Mouse (Mus musculus): ENCODE measurements around the gene Krt26. TPM values are rescaled to one million over a fixed set of nuclear protein-coding genes. Genes with fewer than 3 reads are reported as not detected.

Gene Krt26
- polyA plus RNA-seq (2015; fragmentation: Nextera tagmentation; extraction: Ambion mirVana): 0.30 and 0.39 TPM in 2 replicates

DNA sequence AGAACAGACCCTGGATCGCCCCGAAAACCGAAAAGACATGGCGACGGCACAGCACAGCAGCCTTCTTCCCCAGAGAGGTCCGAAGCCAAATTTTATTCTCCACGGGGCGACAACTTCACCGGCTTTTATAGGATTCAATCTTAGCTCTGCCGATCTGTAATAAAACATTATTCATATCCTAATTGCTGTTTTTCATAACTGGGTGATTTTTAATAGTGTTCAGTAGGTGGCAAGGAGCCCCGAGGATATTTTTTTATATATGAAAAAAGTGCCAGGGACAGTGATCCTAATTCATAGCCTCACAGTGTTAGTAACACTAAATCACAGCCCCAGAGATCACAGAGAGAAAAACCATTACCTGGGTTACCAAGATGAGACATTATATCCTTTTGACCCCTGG, at the start of gene Krt26:
Krt26 (minus strand) TSS at position 101 of the 400 bp plus-strand sequence.
- Histone ChIP-seq H3K36me3 (no peaks in the 10 kb centered on the region), H3K27me3 (no peaks in the 10 kb centered on the region), H3K9me3 (no peaks in the 10 kb centered on the region), H3K4me3 (replicated peaks) (no peak within 1 kb of the TSS), H3K9ac (replicated peaks) (no peak within 1 kb of the TSS), H3K4me2 (replicated peaks) (no peak within 1 kb of the TSS), H3K4me1 (replicated peaks) (peaks cover 6% of the 10 kb centered on the region), H3K27ac (no peak within 1 kb of the TSS)
- ATAC-seq: no peak
- whole genome bisulfite sequencing: 97% methylated on average over 11 of the region's 11 CpGs

DNA sequence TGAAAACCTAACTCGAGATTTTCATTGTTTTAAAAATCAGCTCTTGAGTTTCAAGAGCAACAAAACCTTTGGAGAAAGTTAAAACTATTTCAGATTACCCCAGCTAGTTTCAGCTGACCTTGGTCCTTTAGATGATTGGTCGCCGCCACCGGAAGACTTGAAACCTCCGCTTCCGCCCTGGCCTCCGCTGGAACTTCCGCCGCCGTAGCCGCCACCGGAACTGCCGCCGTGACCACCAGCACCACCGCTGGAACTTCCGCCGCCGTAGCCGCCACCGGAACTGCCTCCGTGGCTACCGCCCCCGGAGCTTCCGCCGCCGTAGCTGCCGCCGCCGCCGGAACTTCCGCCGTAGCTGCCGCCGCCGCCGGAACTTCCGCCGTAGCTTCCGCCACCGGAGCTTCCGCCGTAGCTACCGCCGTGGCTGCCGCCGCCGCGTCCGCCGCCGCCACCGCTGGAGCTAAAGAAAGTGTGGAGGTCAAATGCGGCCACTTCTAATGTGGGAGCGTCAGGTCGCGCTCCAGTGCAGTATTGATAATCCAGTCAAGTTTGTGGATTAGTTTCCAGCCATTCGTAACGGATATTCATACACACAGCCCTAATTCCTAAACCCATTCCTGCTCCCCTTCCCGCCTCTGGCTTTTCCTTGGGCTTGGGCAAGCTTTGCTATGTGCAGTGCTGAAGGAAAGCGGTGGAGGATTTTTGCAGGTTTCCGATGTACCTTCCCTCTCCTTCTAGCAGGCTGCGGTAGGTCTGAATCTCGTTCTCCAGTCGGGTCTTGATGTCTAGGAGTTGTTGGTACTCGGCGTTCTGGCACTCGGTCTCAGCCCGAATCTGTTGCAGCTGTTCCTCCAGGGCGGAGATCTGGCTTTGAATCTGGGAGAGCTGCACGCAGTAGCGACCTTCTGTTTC, 48.3 kb upstream of the Krt26 start:
- Histone ChIP-seq H3K4me2 (replicated peaks) (peak overlapping the region; percentile 72), H3K4me1 (replicated peaks) (peaks cover 15% of the 10 kb centered on the region), H3K27me3 (peaks cover 28% of the 10 kb centered on the region), H3K9ac (replicated peaks) (peak overlapping the region; percentile 82), H3K27ac (peak overlapping the region; percentile 96), H3K9me3 (no peaks in the 10 kb centered on the region), H3K4me3 (replicated peaks) (peak overlapping the region; percentile 63), H3K36me3 (no peaks in the 10 kb centered on the region)
- ATAC-seq: peak; percentile 84
- WGBS: 3% methylated on average over 71 of the region's 71 CpGs

DNA sequence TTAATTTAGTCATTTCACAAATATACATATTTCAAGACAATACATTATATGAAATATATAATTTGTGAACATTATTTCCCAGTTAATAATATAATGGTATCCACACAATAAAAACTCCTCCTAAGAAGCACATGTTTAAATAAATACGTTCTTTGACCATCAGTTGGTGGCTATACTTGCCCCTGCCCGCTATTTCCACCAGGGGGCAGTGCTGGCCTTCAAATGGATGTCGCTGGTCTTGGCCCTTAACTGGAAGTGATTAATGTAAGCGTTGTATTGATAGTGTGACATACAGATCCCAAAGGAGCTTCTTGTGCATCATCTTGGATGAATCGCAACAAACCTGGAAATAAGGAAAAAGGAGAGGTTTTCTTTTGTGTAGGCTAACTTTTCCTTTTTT, 41.8 kb upstream of the Krt26 start:
- Histone ChIP-seq H3K4me3 (replicated peaks) (no peak overlapping the region), H3K27ac (no peak overlapping the region), H3K9me3 (no peaks in the 10 kb centered on the region), H3K4me1 (replicated peaks) (no peaks in the 10 kb centered on the region), H3K36me3 (no peaks in the 10 kb centered on the region), H3K27me3 (peaks cover 31% of the 10 kb centered on the region), H3K9ac (replicated peaks) (no peak overlapping the region), H3K4me2 (replicated peaks) (no peak overlapping the region)
- WGBS: 20% methylated on average over 5 of the region's 5 CpGs
- ATAC-seq: no peak

DNA sequence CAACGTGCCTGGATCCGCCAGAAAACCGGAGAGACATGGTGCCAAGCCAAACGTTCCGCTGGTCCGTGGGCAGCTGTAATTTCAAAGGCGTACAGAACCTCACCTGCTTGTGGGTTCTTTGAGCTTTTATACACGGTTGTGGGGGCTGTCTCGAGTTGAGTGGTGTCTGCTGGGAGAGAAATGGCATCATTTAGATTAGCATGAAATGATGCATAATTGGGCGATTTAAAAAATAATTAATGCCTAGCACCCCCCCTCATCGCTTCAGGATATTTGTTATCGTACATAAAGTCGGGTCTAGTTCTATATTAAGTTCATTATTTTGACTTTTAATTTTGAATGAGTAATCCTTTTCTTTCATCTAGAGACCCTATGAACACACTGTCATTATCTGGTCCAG, 37.0 kb upstream of the Krt26 start, which contains the start of gene Krt28:
Krt28 (minus strand) TSS at position 101 of the 400 bp plus-strand sequence.
- H3K36me3 ChIP-seq: no peaks in the 10 kb centered on the region
- H3K4me1 ChIP-seq (replicated peaks): no peaks in the 10 kb centered on the region
- H3K9ac ChIP-seq (replicated peaks): no peak within 1 kb of the TSS
- no peaks in the 10 kb centered on the region for H3K27me3 ChIP-seq
- H3K27ac ChIP-seq: no peak within 1 kb of the TSS
- ATAC-seq: no peak
- 83% methylated on average over 13 of the region's 13 CpGs for WGBS
- no peak within 1 kb of the TSS for H3K4me2 ChIP-seq (replicated peaks)
- H3K4me3 ChIP-seq (replicated peaks): no peak within 1 kb of the TSS
- H3K9me3 ChIP-seq: no peaks in the 10 kb centered on the region

DNA sequence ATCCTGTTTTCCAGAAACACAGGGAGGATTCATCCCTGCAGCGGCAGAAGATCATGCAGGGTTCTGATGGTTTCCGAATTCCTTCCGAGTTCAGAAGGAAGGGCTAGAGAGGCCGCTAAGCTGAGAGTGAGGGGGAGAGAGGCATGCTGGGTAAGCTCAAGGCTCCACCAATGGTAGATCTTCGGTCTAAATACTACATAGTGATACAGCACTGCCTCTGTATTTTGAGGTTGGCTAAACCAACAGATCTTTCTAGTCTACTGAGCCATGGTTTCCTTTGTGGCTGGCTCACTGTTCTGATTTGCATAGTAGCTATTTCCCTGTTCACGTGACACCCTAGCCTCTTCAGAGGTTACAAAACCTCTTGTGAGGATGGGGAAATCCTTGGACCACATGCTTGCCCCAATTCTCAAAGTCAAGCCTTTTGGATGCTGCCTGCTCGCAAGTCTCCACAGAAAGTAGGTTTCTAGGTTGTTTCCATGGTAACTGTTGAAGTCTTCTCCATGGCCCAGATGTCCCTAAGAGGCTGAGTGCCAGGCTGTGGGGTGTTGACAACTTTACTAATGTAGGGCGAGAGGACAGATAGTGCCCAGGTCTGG, 32.2 kb upstream of the Krt26 start:
- Histone ChIP-seq H3K27ac (no peak overlapping the region), H3K36me3 (no peaks in the 10 kb centered on the region), H3K27me3 (no peaks in the 10 kb centered on the region), H3K4me3 (replicated peaks) (no peak overlapping the region), H3K9me3 (no peaks in the 10 kb centered on the region), H3K9ac (replicated peaks) (no peak overlapping the region), H3K4me1 (replicated peaks) (no peaks in the 10 kb centered on the region), H3K4me2 (replicated peaks) (no peak overlapping the region)
- ATAC-seq: no peak
- 81% methylated on average over 8 of the region's 8 CpGs for WGBS

DNA sequence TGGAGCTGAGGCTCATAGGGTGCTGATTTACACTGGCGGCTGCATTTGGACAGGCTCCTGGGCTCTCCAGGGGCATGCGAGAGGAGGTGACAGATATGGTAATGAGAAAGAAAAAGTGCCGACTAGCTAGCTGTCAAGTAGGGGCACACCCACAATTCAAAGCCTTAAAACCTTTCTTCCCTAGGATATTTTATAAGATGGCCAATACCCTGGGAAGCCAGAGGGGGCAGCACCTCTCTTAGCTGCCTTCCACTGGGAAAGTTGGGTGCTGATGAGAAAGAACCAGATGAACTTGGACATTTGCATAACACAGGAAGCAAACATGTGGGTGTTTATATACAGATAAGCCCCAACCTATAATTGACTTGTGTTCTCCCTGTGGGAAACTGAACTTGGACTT, 31.5 kb upstream of the Krt26 start:
- H3K36me3 ChIP-seq: no peaks in the 10 kb centered on the region
- no peak overlapping the region for H3K9ac ChIP-seq (replicated peaks)
- H3K4me3 ChIP-seq (replicated peaks): no peak overlapping the region
- ATAC-seq: no peak
- H3K27me3 ChIP-seq: no peaks in the 10 kb centered on the region
- no peaks in the 10 kb centered on the region for H3K9me3 ChIP-seq
- H3K4me1 ChIP-seq (replicated peaks): no peaks in the 10 kb centered on the region
- no peak overlapping the region for H3K27ac ChIP-seq
- 12% methylated on average over 3 of the region's 3 CpGs for WGBS
- H3K4me2 ChIP-seq (replicated peaks): no peak overlapping the region

DNA sequence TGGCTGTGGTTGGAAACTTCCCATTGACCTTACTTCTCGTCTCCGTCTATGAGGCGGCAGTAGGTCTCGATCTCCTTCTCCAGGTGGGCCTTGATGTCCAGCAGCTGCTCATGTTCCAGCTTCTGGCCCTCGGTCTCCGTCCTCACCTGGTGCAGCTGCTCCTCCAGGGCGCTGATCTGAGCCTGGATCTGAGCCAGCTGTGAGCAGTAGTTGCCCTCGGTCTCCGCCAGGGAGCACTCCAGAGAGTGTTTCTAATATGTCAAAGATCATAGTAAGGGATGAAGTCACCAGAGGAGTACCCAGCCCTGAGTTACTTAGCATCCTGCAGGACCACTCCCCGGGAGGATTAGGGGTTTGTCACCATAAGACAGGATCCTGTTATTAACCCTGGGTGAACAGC, 29.0 kb upstream of the Krt26 start:
- Histone ChIP-seq H3K36me3 (no peaks in the 10 kb centered on the region), H3K4me2 (replicated peaks) (no peak overlapping the region), H3K4me3 (replicated peaks) (no peak overlapping the region), H3K9me3 (no peaks in the 10 kb centered on the region), H3K9ac (replicated peaks) (no peak overlapping the region), H3K27ac (no peak overlapping the region), H3K4me1 (replicated peaks) (no peaks in the 10 kb centered on the region), H3K27me3 (no peaks in the 10 kb centered on the region)
- WGBS: 52% methylated on average over 10 of the region's 10 CpGs
- ATAC-seq: no peak

DNA sequence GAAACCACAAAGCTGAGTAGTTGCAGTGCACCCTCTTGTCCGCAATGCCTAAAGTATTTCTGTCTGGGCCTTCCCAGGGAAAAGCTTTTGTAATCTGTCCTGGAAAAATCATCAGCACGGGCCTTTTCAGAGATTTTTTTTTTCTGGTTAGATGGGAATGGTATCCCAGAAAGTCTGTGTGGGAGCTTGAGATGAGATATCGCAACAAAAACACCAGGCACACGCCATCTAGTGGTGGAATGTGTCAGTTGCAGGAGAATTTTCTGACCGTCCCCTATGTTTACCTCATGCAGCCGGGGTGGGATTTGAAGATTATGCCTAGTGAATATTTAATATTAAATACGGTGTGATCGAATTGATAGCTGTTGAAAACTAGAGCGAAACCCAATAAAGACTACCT, 26.6 kb upstream of the Krt26 start:
- WGBS: 26% methylated on average over 9 of the region's 9 CpGs
- H3K9ac ChIP-seq (replicated peaks): no peak overlapping the region
- no peak overlapping the region for H3K4me2 ChIP-seq (replicated peaks)
- no peaks in the 10 kb centered on the region for H3K27me3 ChIP-seq
- no peaks in the 10 kb centered on the region for H3K4me1 ChIP-seq (replicated peaks)
- no peak for ATAC-seq
- no peak overlapping the region for H3K4me3 ChIP-seq (replicated peaks)
- no peaks in the 10 kb centered on the region for H3K36me3 ChIP-seq
- H3K27ac ChIP-seq: no peak overlapping the region
- no peaks in the 10 kb centered on the region for H3K9me3 ChIP-seq

DNA sequence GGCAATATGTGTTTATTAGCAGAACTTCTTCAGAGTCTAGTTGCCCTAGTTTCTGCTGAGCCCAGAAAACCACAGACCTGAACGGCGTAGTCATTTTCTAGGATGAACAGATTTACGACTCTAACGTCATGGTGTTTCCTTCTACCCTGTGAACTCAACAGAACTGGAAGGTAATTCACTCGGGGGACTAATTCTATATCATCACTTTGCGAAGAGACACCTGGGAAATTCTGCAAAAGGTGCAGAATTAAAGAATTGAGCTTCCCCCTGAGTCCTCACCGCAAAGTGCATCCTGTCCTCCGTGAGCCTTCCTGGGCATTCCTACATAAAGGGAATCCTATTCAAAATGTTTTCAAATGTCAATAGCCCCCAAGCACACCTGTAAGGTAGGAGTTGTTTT, 23.7 kb upstream of the Krt26 start:
- H3K36me3 ChIP-seq: no peaks in the 10 kb centered on the region
- H3K27me3 ChIP-seq: no peaks in the 10 kb centered on the region
- no peaks in the 10 kb centered on the region for H3K4me1 ChIP-seq (replicated peaks)
- H3K4me2 ChIP-seq (replicated peaks): no peak overlapping the region
- ATAC-seq: no peak
- no peaks in the 10 kb centered on the region for H3K9me3 ChIP-seq
- 94% methylated on average over 8 of the region's 8 CpGs for WGBS
- no peak overlapping the region for H3K27ac ChIP-seq
- H3K4me3 ChIP-seq (replicated peaks): no peak overlapping the region
- no peak overlapping the region for H3K9ac ChIP-seq (replicated peaks)

DNA sequence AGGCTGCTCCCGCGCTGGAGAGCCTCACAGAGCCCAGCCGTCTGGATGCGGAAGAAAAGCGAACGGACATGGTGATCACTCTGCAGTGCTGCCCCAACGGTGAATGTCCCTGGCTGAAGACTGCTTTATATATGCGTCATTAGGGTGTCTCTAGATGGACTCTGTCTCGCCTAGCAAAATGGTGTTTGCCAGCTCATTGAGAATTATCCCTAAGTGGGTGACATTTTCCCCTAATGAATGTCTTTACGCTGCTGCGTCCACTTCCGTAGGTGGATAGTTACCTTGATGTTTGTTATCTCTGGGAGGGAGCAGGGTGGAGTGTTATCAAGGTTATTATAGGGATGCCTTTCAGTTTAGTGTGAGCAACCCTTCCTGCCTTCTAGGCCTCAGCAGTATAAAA, 13.2 kb upstream of the Krt26 start, which contains the start of gene Krt27:
Krt27 (minus strand) TSS at position 101 of the 400 bp plus-strand sequence.
- no peak within 1 kb of the TSS for H3K27ac ChIP-seq
- H3K9me3 ChIP-seq: no peaks in the 10 kb centered on the region
- no peaks in the 10 kb centered on the region for H3K4me1 ChIP-seq (replicated peaks)
- H3K9ac ChIP-seq (replicated peaks): no peak within 1 kb of the TSS
- H3K27me3 ChIP-seq: no peaks in the 10 kb centered on the region
- no peak within 1 kb of the TSS for H3K4me2 ChIP-seq (replicated peaks)
- WGBS: 83% methylated on average over 12 of the region's 12 CpGs
- no peak for ATAC-seq
- H3K36me3 ChIP-seq: no peaks in the 10 kb centered on the region
- H3K4me3 ChIP-seq (replicated peaks): no peak within 1 kb of the TSS

DNA sequence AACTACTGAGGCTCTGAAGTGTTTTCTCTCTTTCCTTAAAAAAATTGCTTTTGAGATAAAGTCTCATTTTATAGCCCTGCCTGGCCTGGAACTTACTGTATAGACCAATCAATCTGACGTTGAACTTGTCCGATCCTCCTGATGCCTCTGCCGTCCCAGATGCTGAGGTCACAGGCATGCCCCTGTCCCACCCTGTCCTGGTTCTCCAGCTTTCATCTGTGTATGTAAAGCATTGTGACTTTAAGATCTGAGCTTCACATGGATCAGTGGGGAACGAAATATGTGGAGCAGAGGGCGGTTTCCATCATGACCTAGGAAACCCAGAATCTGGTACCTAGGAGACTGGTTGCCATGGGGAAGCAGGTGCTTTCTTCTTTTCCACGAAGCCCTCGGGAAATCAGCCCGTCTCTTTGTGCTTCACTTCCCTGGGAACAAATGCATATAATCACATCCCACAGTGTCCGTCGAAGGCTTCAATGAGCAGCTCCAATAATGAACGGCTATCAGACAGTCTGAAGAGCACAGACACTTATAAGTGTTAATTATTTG, 1.6 kb upstream of the Krt26 start:
- H3K4me2 ChIP-seq (replicated peaks): no peak overlapping the region
- H3K27ac ChIP-seq: peak overlapping the region; percentile 37; the same call in 1 of the 2 replicates

DNA sequence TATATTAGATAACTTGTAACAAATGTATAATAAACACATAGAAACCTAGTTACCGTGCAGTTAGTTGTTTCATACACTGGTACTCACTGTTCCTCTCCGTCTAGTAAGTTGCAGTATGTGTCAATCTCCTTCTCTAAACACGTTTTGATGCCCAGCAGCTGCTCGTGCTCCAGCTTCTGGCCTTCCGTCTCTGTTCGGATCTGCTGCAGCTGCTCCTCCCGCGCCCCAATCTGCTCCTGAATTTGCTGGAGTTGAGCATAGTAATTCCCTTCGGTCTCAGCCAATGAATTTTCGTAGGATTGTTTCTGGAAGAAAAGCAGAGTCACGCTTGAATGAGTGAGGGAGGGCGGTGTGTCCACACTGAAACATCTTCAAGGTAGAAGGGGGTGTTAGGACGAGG, 4.3 kb downstream of the Krt26 start:
- Histone ChIP-seq H3K9ac (replicated peaks) (no peak overlapping the region), H3K27me3 (no peaks in the 10 kb centered on the region), H3K9me3 (no peaks in the 10 kb centered on the region), H3K4me2 (replicated peaks) (no peak overlapping the region), H3K27ac (no peak overlapping the region), H3K4me1 (replicated peaks) (no peaks in the 10 kb centered on the region), H3K4me3 (replicated peaks) (no peak overlapping the region), H3K36me3 (no peaks in the 10 kb centered on the region)
- ATAC-seq: no peak
- 38% methylated on average over 13 of the region's 13 CpGs for WGBS

More for the DNA sequence above, 1.6 kb upstream of the Krt26 start:
- H3K4me1 ChIP-seq (replicated peaks): peaks cover 6% of the 10 kb centered on the region
- H3K9me3 ChIP-seq: no peaks in the 10 kb centered on the region
- no peaks in the 10 kb centered on the region for H3K36me3 ChIP-seq
- H3K27me3 ChIP-seq: no peaks in the 10 kb centered on the region
- H3K9ac ChIP-seq (replicated peaks): no peak overlapping the region
- ATAC-seq: peak; percentile 45; the same call in 1 of the 2 replicates
- WGBS: 19% methylated on average over 11 of the region's 11 CpGs
- no peak overlapping the region for H3K4me3 ChIP-seq (replicated peaks)

Measured in midbrain, embryonic 13.5 days (tissue).